Mouse (Mus musculus) cerebellum, adult 11 months (tissue): Measurements from ENCODE around the gene Scgb1b7.
"Not testable (repeated sequence)": the region's sequence is repeated elsewhere in the genome, so short reads cannot be mapped to it uniquely, and the experiment has no call there.

Source experiments
- DNase-seq: peaks from one replicate; pipeline ENCODE4 v3.0.0; 2022

Gene Scgb1b7

DNA sequence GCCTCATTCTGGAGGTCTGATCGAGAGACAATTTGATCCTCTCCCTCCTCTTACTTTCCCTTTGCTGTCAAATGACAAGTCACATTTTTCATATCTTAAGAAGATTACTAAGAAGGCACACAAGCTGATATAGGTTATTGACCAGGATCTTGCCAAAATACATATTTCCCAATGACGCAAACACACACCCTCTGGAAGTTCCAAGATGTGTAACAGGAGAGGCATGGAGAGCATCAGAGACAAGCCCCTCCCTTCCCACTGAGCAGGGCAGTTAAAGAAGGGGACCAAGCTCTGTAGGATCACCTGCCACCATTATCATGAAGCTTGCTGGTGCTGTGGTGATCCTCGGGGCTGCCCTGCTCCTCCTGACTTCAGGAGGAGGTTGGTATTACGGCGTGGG, at the start of gene Scgb1b7:
Gene Scgb1b7, plus strand, starts transcription at position 301 of the 400 bp plus-strand sequence.
- DNase-seq, result not testable (repeated sequence)

DNA sequence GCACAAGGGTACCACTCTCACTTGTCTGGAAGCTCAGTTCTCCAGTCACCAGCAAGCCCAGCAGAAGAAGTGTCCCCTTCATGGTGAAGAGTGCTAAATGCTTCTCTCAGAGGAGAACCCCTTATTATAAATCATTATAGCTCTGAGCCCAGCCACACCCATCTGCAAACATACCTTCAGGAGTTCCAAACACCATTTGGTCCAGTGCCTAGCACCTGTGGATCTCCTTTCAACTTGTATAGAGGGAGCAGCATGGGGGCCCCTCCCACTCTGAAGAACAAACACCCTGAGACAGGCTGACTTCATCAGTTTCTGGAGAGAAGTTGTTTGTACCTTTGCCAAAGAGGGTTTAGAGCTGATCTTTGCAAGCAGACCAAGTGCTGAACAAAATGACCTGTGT, 6.8 kb upstream of the Scgb1b7 start, which contains the start of gene Scgb2b7:
Gene Scgb2b7, minus strand, starts transcription at position 101 of the 400 bp plus-strand sequence.
- not testable (repeated sequence) for DNase-seq
